Mouse (Mus musculus): ENCODE results near the gene Kcnj4. TPM values are rescaled to one million over a fixed set of nuclear protein-coding genes. Genes with fewer than 3 reads are reported as not detected.

Kcnj4 gene
- polyA plus RNA-seq, 1 experiment, result not detected

- Histone ChIP-seq H3K4me3 (replicated peaks) (peak overlapping the region; percentile 93), H3K27me3 (replicated peaks) (peaks cover 3% of the 10 kb centered on the region), H3K36me3 (replicated peaks; ENCODE audit: low read length) (peaks cover 27% of the 10 kb centered on the region), H3K4me1 (peaks cover 81% of the 10 kb centered on the region), H3K9me3 (no peaks in the 10 kb centered on the region)
- no peak for TF ChIP-seq FLI1 (IDR thresholded peaks at IDR 0.05; ENCODE audit: low read length)
Observed at GRCm38 (mm10) chr15:79442257-79442611, 62.8 kb downstream of the Kcnj4 start.

- TF ChIP-seq FLI1 (IDR thresholded peaks at IDR 0.05; ENCODE audit: low read length), result no peak
- peaks cover 33% of the 10 kb centered on the region for H3K36me3 ChIP-seq (replicated peaks; ENCODE audit: low read length)
- H3K4me3 ChIP-seq (replicated peaks), result peak overlapping the region; percentile 93
- no peaks in the 10 kb centered on the region for H3K9me3 ChIP-seq
- no peaks in the 10 kb centered on the region for H3K27me3 ChIP-seq (replicated peaks)
- peaks cover 87% of the 10 kb centered on the region for H3K4me1 ChIP-seq
Observed at GRCm38 (mm10) chr15:79441331-79442256, 63.4 kb downstream of the Kcnj4 start.

GRCm38 (mm10) chr15:79440651-79441330, 64.2 kb downstream of the Kcnj4 start:
- Histone ChIP-seq H3K9me3 (no peaks in the 10 kb centered on the region), H3K27me3 (replicated peaks) (no peaks in the 10 kb centered on the region), H3K4me1 (peaks cover 92% of the 10 kb centered on the region), H3K36me3 (replicated peaks; ENCODE audit: low read length) (peaks cover 41% of the 10 kb centered on the region), H3K4me3 (replicated peaks) (peak overlapping the region; percentile 93)
- TF ChIP-seq FLI1 (IDR thresholded peaks at IDR 0.05; ENCODE audit: low read length) (no peak), GATA1 (IDR thresholded peaks at IDR 0.05; ENCODE audit: borderline replicate concordance, low read length) (no peak)

GRCm38 (mm10) chr15:79440223-79440622, 64.8 kb downstream of the Kcnj4 start:
- peaks cover 93% of the 10 kb centered on the region for H3K4me1 ChIP-seq
- H3K36me3 ChIP-seq (replicated peaks; ENCODE audit: low read length), result peaks cover 47% of the 10 kb centered on the region
- H3K9me3 ChIP-seq, result no peaks in the 10 kb centered on the region
- no peak for TF ChIP-seq FLI1 (IDR thresholded peaks at IDR 0.05; ENCODE audit: low read length)
- TF ChIP-seq GATA1 (IDR thresholded peaks at IDR 0.05; ENCODE audit: borderline replicate concordance, low read length), result no peak
- no peaks in the 10 kb centered on the region for H3K27me3 ChIP-seq (replicated peaks)
- H3K4me3 ChIP-seq (replicated peaks), result peak overlapping the region; percentile 93

GRCm38 (mm10) chr15:79439386-79439785, 65.7 kb downstream of the Kcnj4 start:
- Histone ChIP-seq H3K4me3 (replicated peaks) (no peak overlapping the region), H3K36me3 (replicated peaks; ENCODE audit: low read length) (peaks cover 56% of the 10 kb centered on the region), H3K27me3 (replicated peaks) (no peaks in the 10 kb centered on the region), H3K4me1 (peaks cover 93% of the 10 kb centered on the region), H3K9me3 (no peaks in the 10 kb centered on the region)
- no peak for TF ChIP-seq FLI1 (IDR thresholded peaks at IDR 0.05; ENCODE audit: low read length)
- no peak for TF ChIP-seq GATA1 (IDR thresholded peaks at IDR 0.05; ENCODE audit: borderline replicate concordance, low read length)

- peaks cover 93% of the 10 kb centered on the region for H3K4me1 ChIP-seq
- no peaks in the 10 kb centered on the region for H3K27me3 ChIP-seq (replicated peaks)
- TF ChIP-seq GATA1 (IDR thresholded peaks at IDR 0.05; ENCODE audit: borderline replicate concordance, low read length) (no peak), FLI1 (IDR thresholded peaks at IDR 0.05; ENCODE audit: low read length) (no peak)
- no peak overlapping the region for H3K4me3 ChIP-seq (replicated peaks)
- no peaks in the 10 kb centered on the region for H3K9me3 ChIP-seq
- peaks cover 61% of the 10 kb centered on the region for H3K36me3 ChIP-seq (replicated peaks; ENCODE audit: low read length)
Observed at GRCm38 (mm10) chr15:79438816-79439215, 66.2 kb downstream of the Kcnj4 start.

- TF ChIP-seq FLI1 (IDR thresholded peaks at IDR 0.05; ENCODE audit: low read length), result no peak
Observed at GRCm38 (mm10) chr15:79438209-79438810, 66.7 kb downstream of the Kcnj4 start.

GRCm38 (mm10) chr15:79437541-79438208, 67.4 kb downstream of the Kcnj4 start:
- H3K4me1 ChIP-seq, result peaks cover 91% of the 10 kb centered on the region
- H3K36me3 ChIP-seq (replicated peaks; ENCODE audit: low read length), result peaks cover 62% of the 10 kb centered on the region
- no peak for TF ChIP-seq GATA1 (IDR thresholded peaks at IDR 0.05; ENCODE audit: borderline replicate concordance, low read length)
- no peak for TF ChIP-seq FLI1 (IDR thresholded peaks at IDR 0.05; ENCODE audit: low read length)
- no peaks in the 10 kb centered on the region for H3K27me3 ChIP-seq (replicated peaks)
- H3K9me3 ChIP-seq, result no peaks in the 10 kb centered on the region
- H3K4me3 ChIP-seq (replicated peaks), result no peak overlapping the region

More at GRCm38 (mm10) chr15:79438209-79438810, 66.7 kb downstream of the Kcnj4 start:
- Histone ChIP-seq H3K9me3 (no peaks in the 10 kb centered on the region), H3K36me3 (replicated peaks; ENCODE audit: low read length) (peaks cover 62% of the 10 kb centered on the region), H3K4me1 (peaks cover 91% of the 10 kb centered on the region), H3K4me3 (replicated peaks) (no peak overlapping the region), H3K27me3 (replicated peaks) (no peaks in the 10 kb centered on the region)

- Histone ChIP-seq H3K9me3 (no peaks in the 10 kb centered on the region), H3K27me3 (replicated peaks) (no peaks in the 10 kb centered on the region), H3K4me1 (peaks cover 96% of the 10 kb centered on the region), H3K4me3 (replicated peaks) (no peak overlapping the region), H3K36me3 (replicated peaks; ENCODE audit: low read length) (peaks cover 62% of the 10 kb centered on the region)
- no peak for TF ChIP-seq FLI1 (IDR thresholded peaks at IDR 0.05; ENCODE audit: low read length)
- no peak for TF ChIP-seq GATA1 (IDR thresholded peaks at IDR 0.05; ENCODE audit: borderline replicate concordance, low read length)
Observed at GRCm38 (mm10) chr15:79436481-79436921, 68.5 kb downstream of the Kcnj4 start.
